Mouse (Mus musculus): Measurements from ENCODE around the gene Myh6.
"Not testable (repeated sequence)": the region's sequence is repeated elsewhere in the genome, so short reads cannot be mapped to it uniquely, and the experiment has no call there.

DNA sequence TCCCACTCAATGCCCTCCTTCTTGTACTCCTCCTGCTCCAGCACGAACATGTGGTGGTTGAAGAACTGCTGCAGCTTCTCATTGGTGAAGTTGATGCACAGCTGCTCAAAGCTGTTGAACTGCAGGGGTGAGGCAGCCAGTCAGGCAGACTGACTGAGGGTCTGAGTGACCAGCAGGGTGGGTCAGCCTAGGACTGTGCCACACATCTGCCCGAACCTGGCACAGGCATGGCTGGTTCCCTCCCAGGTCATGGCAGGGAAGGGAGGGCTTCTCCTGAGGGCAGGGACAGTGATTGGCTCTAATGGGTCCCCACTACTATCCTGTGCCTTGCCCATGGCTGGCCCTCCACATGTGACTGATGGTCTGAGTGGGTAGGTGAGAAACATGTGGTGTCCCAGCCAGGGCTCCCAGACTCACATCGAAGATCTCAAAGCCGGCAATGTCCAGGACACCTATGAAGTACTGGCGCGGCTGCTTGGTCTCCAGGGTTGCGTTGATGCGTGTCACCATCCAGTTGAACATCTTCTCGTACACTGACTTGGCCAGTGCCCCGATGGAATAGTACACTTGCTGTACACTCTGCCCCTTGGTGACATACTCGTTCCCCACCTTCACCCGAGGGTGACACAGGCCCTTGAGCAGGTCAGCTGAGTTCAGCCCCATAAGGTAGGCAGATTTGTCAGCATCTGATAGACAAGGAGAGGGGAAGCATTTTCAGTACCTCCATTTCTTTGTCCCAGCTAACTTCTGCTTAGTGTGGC is 6.7 kb downstream of the Myh6 start:
- TF ChIP-seq CTCF (IDR thresholded peaks at IDR 0.05; ENCODE audit: control insufficient read depth, insufficient read depth, insufficient replicate concordance, low read depth, low read length); POLR2A (IDR thresholded peaks at IDR 0.05; ENCODE audit: control insufficient read depth, low read depth, low read length): not testable (repeated sequence)
